Mouse (Mus musculus) spleen, adult 2 months (tissue): ENCODE data around the gene Sgca. TPM values are rescaled to one million over a fixed set of nuclear protein-coding genes. Genes with fewer than 3 reads are reported as not detected.

Experiments used
- DNase-seq, 2 experiments: peaks; one replicate each; pipeline versions ENCODE4 v3.0.0 to v3.0.0-alpha.2; 2012 to 2021; ENCODE audit warnings: low spot score in 2 of 2, low read depth in 1 of 2
- H3K27ac ChIP-seq: fragments of 200-500 bp; 2 replicates; pipeline ENCODE4 v1.5.1; 2012; ENCODE audit warnings: low read length, inconsistent platforms; ENCODE audit not compliant: insufficient read depth
- H3K27me3 ChIP-seq: fragments of 200-500 bp; 2 replicates; pipeline ENCODE4 v1.6.1; 2012; ENCODE audit warnings: mild to moderate bottlenecking, moderate library complexity, low read length, inconsistent platforms; ENCODE audit not compliant: control insufficient read depth, insufficient read depth
- H3K36me3 ChIP-seq: fragments of 200-500 bp; 2 replicates; pipeline ENCODE4 v1.6.1; 2012; ENCODE audit warnings: mild to moderate bottlenecking, low read length, inconsistent platforms; ENCODE audit not compliant: control insufficient read depth, insufficient read depth
- H3K4me1 ChIP-seq: fragments of 200-500 bp; 2 replicates; pipeline ENCODE4 v1.6.1; 2011; ENCODE audit warnings: inconsistent platforms; ENCODE audit not compliant: control insufficient read depth, insufficient read depth, insufficient read length
- H3K4me3 ChIP-seq: fragments of 200-500 bp; 2 replicates; pipeline ENCODE4 v1.5.1; 2011; ENCODE audit warnings: mild to moderate bottlenecking, inconsistent platforms; ENCODE audit not compliant: insufficient read depth, insufficient read length; ENCODE audit errors: extremely low read depth
- CTCF ChIP-seq: fragments of 200-500 bp; IDR thresholded peaks from 2 replicates; pipeline ENCODE4 v1.5.1; 2011; ENCODE audit warnings: mild to moderate bottlenecking, inconsistent platforms; ENCODE audit not compliant: insufficient read depth, insufficient read length, insufficient replicate concordance; ENCODE audit errors: extremely low read depth
- POLR2A ChIP-seq: fragments of 200-500 bp; IDR thresholded peaks from 2 replicates; pipeline ENCODE4 v1.6.1; 2011; ENCODE audit warnings: low read depth, low read length, inconsistent platforms
- WGBS: fragments of 180-500 bp; shearing (Covaris S2); methylation state at CpG from one replicate; pipeline ENCODE4 v1.1.7; 2018; 5-methylcytosine and 5-hydroxymethylcytosine counted together
- polyA plus RNA-seq: library from polyadenylated mRNA; depleted of rRNA; stranded (reverse); fragments of >200 nt; gene quantifications from 2 replicates; pipeline ENCODE4 v1.2.3, GENCODE M21; 2012

Gene Sgca
- polyA plus RNA-seq, 1 experiment = 1.5 TPM

- Histone ChIP-seq H3K27ac (peak overlapping the region; percentile 77), H3K4me1 (peaks cover 17% of the 10 kb centered on the region), H3K4me3 (peak overlapping the region; percentile 81), H3K27me3 (no peaks in the 10 kb centered on the region), H3K36me3 (peaks cover 1% of the 10 kb centered on the region; the same call in 1 of the 2 replicates)
- under 1% methylated on average over 98 of the region's 99 CpGs for WGBS
- TF ChIP-seq CTCF = no peak
- TF ChIP-seq POLR2A = no peak
- peak in 1 of 2 experiments; percentile 50 for DNase-seq
Measured at GRCm38 (mm10) chr11:94991641-94992479, 15.7 kb upstream of the Sgca start.

- H3K27me3 ChIP-seq = no peaks in the 10 kb centered on the region
- under 1% methylated on average over 56 of the region's 69 CpGs for WGBS
- TF ChIP-seq POLR2A (peak; percentile 61), CTCF (peak; percentile 82)
- H3K4me1 ChIP-seq = peaks cover 17% of the 10 kb centered on the region
- H3K4me3 ChIP-seq = peak within 1 kb of the TSS; percentile 83
- H3K27ac ChIP-seq = peak within 1 kb of the TSS; percentile 93
- DNase-seq = peak; percentile 67 to 89
- no peaks in the 10 kb centered on the region; the same call in 1 of the 2 replicates for H3K36me3 ChIP-seq
Measured at GRCm38 (mm10) chr11:94990749-94991577, 14.8 kb upstream of the Sgca start, which contains the start of gene Ppp1r9b. Gene Ppp1r9b (plus strand): TSS chr11:94991035.

GRCm38 (mm10) chr11:94990102-94990748 lies 14.1 kb upstream of the Sgca start:
- TF ChIP-seq POLR2A (no peak), CTCF (no peak)
- DNase-seq = no peak
- WGBS = 22% methylated on average over 6 of the region's 6 CpGs
- peak overlapping the region; percentile 83 for H3K4me3 ChIP-seq
- H3K36me3 ChIP-seq = no peaks in the 10 kb centered on the region; the same call in 1 of the 2 replicates
- H3K4me1 ChIP-seq = peaks cover 16% of the 10 kb centered on the region
- H3K27ac ChIP-seq = peak overlapping the region; percentile 93
- no peaks in the 10 kb centered on the region for H3K27me3 ChIP-seq

- peak overlapping the region; percentile 83 for H3K4me3 ChIP-seq
- peak; percentile 61 to 77 for DNase-seq
- TF ChIP-seq POLR2A = peak; percentile 13
- TF ChIP-seq CTCF = 0 out of 2 replicates have a peak, but pooled peaks have one; percentile 4
- H3K4me1 ChIP-seq = peaks cover 12% of the 10 kb centered on the region
- no peaks in the 10 kb centered on the region; the same call in 1 of the 2 replicates for H3K36me3 ChIP-seq
- H3K27me3 ChIP-seq = no peaks in the 10 kb centered on the region
- 2% methylated on average over 11 of the region's 12 CpGs for WGBS
- H3K27ac ChIP-seq = peak overlapping the region; percentile 93
Measured at GRCm38 (mm10) chr11:94989562-94990017, 13.5 kb upstream of the Sgca start.

- H3K27ac ChIP-seq = peak overlapping the region; percentile 87
Measured at GRCm38 (mm10) chr11:94988780-94989561, 12.8 kb upstream of the Sgca start.

More at GRCm38 (mm10) chr11:94988780-94989561, 12.8 kb upstream of the Sgca start:
- H3K4me1 ChIP-seq = peaks cover 10% of the 10 kb centered on the region
- H3K36me3 ChIP-seq = no peaks in the 10 kb centered on the region
- TF ChIP-seq CTCF (no peak), POLR2A (no peak)
- peak overlapping the region; percentile 83 for H3K4me3 ChIP-seq
- WGBS = 36% methylated on average over 10 of the region's 10 CpGs
- no peak for DNase-seq
- no peaks in the 10 kb centered on the region for H3K27me3 ChIP-seq
